Mouse (Mus musculus) kidney, postnatal 0 days (tissue): ENCODE results near the gene Sprtn. TPM values are rescaled to one million over a fixed set of nuclear protein-coding genes. Genes with fewer than 3 reads are reported as not detected.

ENCODE experiments used
- ATAC-seq: fragments of 200-750 bp; cut with Nextera tagmentation; replicated peaks from 2 replicates; pipeline ENCODE4 v1.8.0; 2017; ENCODE audit warnings: low read depth, moderate number of reproducible peaks, moderate TSS enrichment, moderate library complexity; ENCODE audit not compliant: low FRiP score
- DNase-seq: peaks from one replicate; pipeline ENCODE4 v3.0.0-alpha.2; 2016; ENCODE audit warnings: low spot score
- H3K27ac ChIP-seq: fragments of 300-500 bp; sonication (generic); 2 replicates; pipeline ENCODE4 v1.5.1; 2014; ENCODE audit warnings: mild to moderate bottlenecking
- H3K27me3 ChIP-seq: fragments of 300-500 bp; sonication (generic); 2 replicates; pipeline ENCODE4 v1.6.1; 2014; ENCODE audit warnings: low read length, mixed read lengths; ENCODE audit not compliant: insufficient read depth
- H3K36me3 ChIP-seq: fragments of 300-500 bp; sonication (generic); 2 replicates; pipeline ENCODE4 v1.6.1; 2014; ENCODE audit warnings: low read length, mixed read lengths; ENCODE audit not compliant: insufficient read depth
- H3K4me1 ChIP-seq: fragments of 300-500 bp; sonication (generic); replicated peaks from 2 replicates; pipeline ENCODE4 v1.6.1; 2014; ENCODE audit warnings: antibody characterized with exemption, low read length, mixed read lengths; ENCODE audit not compliant: insufficient read depth
- H3K4me2 ChIP-seq: fragments of 300-500 bp; sonication (generic); 2 replicates; pipeline ENCODE4 v1.6.1; 2014; ENCODE audit warnings: mild to moderate bottlenecking, low read length, moderate library complexity, mixed read lengths
- H3K4me3 ChIP-seq: fragments of 300-500 bp; sonication (generic); replicated peaks from 2 replicates; pipeline ENCODE4 v1.5.1; 2014; ENCODE audit warnings: low read depth, low read length
- H3K9ac ChIP-seq: fragments of 300-500 bp; sonication (generic); 2 replicates; pipeline ENCODE4 v1.6.1; 2014; ENCODE audit warnings: low read depth, low read length
- H3K9me3 ChIP-seq: fragments of 300-500 bp; sonication (generic); replicated peaks from 2 replicates; pipeline ENCODE4 v1.6.1; 2016; ENCODE audit warnings: low read length, inconsistent platforms, mixed read lengths
- CTCF ChIP-seq: IDR thresholded peaks from 2 replicates; pipeline ENCODE4 v1.5.1; 2016; ENCODE audit warnings: antibody characterized with exemption, low read depth, mild to moderate bottlenecking, moderate library complexity
- WGBS: fragments of 180-500 bp; shearing (Covaris S2); extraction: QIAGEN DNeasy Blood & Tissue Kit; methylation state at CpG from one replicate; pipeline ENCODE4 v1.1.7; 2014; 5-methylcytosine and 5-hydroxymethylcytosine counted together
- polyA plus RNA-seq: library from polyadenylated mRNA; unstranded; fragments of >200 nt; fragmentation: Nextera tagmentation; extraction: Ambion mirVana; gene quantifications from 2 replicates; pipeline ENCODE4 v1.2.1, GENCODE M21; 2015

Sprtn gene
- polyA plus RNA-seq, 1 experiment from 2014 or later: 7.9 TPM

- peak; percentile 72 for TF ChIP-seq CTCF
Observed at GRCm38 (mm10) chr8:124896632-124897385, 877 bp upstream of the Sprtn start.

GRCm38 (mm10) chr8:124898251-124898905, 692 bp downstream of the Sprtn start:
- Histone ChIP-seq H3K36me3 (peaks cover 27% of the 10 kb centered on the region), H3K4me1 (peaks cover 17% of the 10 kb centered on the region), H3K4me3 (peak overlapping the region; percentile 77), H3K9me3 (no peaks in the 10 kb centered on the region), H3K27ac (peak overlapping the region; percentile 83), H3K9ac (peak overlapping the region; percentile 80), H3K4me2 (peak overlapping the region; percentile 97), H3K27me3 (no peaks in the 10 kb centered on the region)
- DNase-seq (peak; percentile 9), ATAC-seq (no peak)
- TF ChIP-seq CTCF: no peak
- WGBS: 5% methylated on average over 29 of the region's 31 CpGs

More at GRCm38 (mm10) chr8:124896632-124897385, 877 bp upstream of the Sprtn start:
- no peaks in the 10 kb centered on the region for H3K27me3 ChIP-seq
- peak overlapping the region; percentile 97 for H3K4me2 ChIP-seq
- DNase-seq: peak; percentile 92
- ATAC-seq: peak; percentile 62
- under 1% methylated on average over 60 of the region's 60 CpGs for WGBS
- peaks cover 16% of the 10 kb centered on the region for H3K36me3 ChIP-seq
- peak overlapping the region; percentile 83 for H3K27ac ChIP-seq
- H3K9me3 ChIP-seq: no peaks in the 10 kb centered on the region
- H3K9ac ChIP-seq: peak overlapping the region; percentile 80
- H3K4me1 ChIP-seq: peaks cover 17% of the 10 kb centered on the region
- H3K4me3 ChIP-seq: peak overlapping the region; percentile 77

GRCm38 (mm10) chr8:124903198-124903597, 5.5 kb downstream of the Sprtn start:
- no peak overlapping the region for H3K27ac ChIP-seq
- H3K4me3 ChIP-seq: no peak overlapping the region
- WGBS: 83% methylated on average over 15 of the region's 15 CpGs
- H3K4me2 ChIP-seq: no peak overlapping the region
- H3K9me3 ChIP-seq: no peaks in the 10 kb centered on the region
- H3K27me3 ChIP-seq: no peaks in the 10 kb centered on the region
- no peak for DNase-seq
- ATAC-seq: peak; percentile 45; the same call in 1 of the 2 replicates
- peaks cover 39% of the 10 kb centered on the region for H3K36me3 ChIP-seq
- H3K9ac ChIP-seq: no peak overlapping the region
- TF ChIP-seq CTCF: no peak
- H3K4me1 ChIP-seq: peaks cover 5% of the 10 kb centered on the region; the same call in 1 of the 2 replicates

- Histone ChIP-seq H3K9me3 (no peaks in the 10 kb centered on the region), H3K4me3 (no peak overlapping the region), H3K9ac (no peak overlapping the region; the same call in 1 of the 2 replicates), H3K27me3 (no peaks in the 10 kb centered on the region), H3K36me3 (peaks cover 54% of the 10 kb centered on the region), H3K27ac (no peak overlapping the region), H3K4me2 (no peak overlapping the region), H3K4me1 (no peaks in the 10 kb centered on the region)
- TF ChIP-seq CTCF: no peak
- no peak for DNase-seq
- WGBS: 84% methylated on average over 2 of the region's 2 CpGs
- no peak for ATAC-seq
Observed at GRCm38 (mm10) chr8:124905482-124905881, 7.8 kb downstream of the Sprtn start.

DNA sequence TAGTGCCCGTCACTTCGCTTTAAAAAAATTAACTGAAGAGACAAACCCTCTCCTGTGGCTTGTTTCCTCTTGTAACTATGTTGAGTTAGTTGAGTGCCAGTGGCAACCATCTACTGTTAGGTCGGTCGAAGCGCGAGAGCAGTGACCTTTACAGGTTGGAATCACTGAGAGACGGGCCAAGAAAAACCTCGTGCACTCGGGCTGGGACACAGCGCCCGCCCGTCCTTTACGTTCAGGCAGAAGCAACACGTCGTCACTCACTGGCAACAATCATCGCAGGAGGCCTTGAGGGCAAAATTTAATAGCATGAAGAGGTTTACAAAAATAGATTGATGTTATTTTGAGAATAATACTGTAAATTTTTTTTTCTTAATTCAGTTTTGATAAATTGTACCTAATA, 12.2 kb downstream of the Sprtn start:
- H3K4me2 ChIP-seq: no peak overlapping the region
- DNase-seq (no peak), ATAC-seq (no peak)
- no peak for TF ChIP-seq CTCF
- peaks cover 49% of the 10 kb centered on the region for H3K36me3 ChIP-seq
- H3K4me1 ChIP-seq: 0 out of 2 replicates have a peak, but pooled peaks cover 5% of the 10 kb centered on the region
- H3K27me3 ChIP-seq: no peaks in the 10 kb centered on the region
- no peak overlapping the region for H3K9ac ChIP-seq
- WGBS: 86% methylated on average over 16 of the region's 16 CpGs
- H3K27ac ChIP-seq: no peak overlapping the region
- no peak overlapping the region for H3K4me3 ChIP-seq
- no peaks in the 10 kb centered on the region for H3K9me3 ChIP-seq

DNA sequence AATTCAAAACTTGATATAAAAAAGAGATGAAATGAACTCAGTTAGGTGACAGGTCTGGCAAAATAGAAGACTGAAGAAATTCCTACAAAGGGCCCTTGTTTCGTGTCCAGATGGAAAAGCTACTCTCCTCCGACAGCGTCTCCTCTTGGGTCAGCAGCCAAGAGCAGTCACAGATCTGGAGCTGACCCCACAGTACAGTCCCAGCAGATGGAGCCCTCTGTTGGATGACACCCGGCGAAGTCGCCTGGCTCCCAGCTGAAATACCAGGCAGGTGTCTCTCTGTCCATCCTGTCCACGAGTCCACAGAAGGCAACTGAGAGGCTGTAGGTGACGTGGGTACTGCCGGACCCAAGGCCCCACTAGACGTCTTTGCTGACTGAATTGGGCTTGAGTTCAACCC, 12.7 kb downstream of the Sprtn start:
- ATAC-seq: no peak
- 0 out of 2 replicates have a peak, but pooled peaks cover 5% of the 10 kb centered on the region for H3K4me1 ChIP-seq
- no peak for DNase-seq
- no peak overlapping the region for H3K4me3 ChIP-seq
- H3K9ac ChIP-seq: no peak overlapping the region
- 80% methylated on average over 10 of the region's 10 CpGs for WGBS
- no peaks in the 10 kb centered on the region for H3K9me3 ChIP-seq
- no peak overlapping the region for H3K4me2 ChIP-seq
- no peak for TF ChIP-seq CTCF
- H3K36me3 ChIP-seq: peaks cover 53% of the 10 kb centered on the region
- no peak overlapping the region for H3K27ac ChIP-seq
- no peaks in the 10 kb centered on the region for H3K27me3 ChIP-seq
